Mouse (Mus musculus) spleen, embryonic (tissue): Measurements from ENCODE around the gene Mag.
"Not testable (repeated sequence)": the region's sequence is repeated elsewhere in the genome, so short reads cannot be mapped to it uniquely, and the experiment has no call there.

Experiments used
- CTCF ChIA-PET: fragments of 350-600 bp; sonication (Branson Sonifier 250); formaldehyde crosslinking; loops from one replicate; lab custom pipeline; 2022; lab: Charles Lee

Gene Mag

DNA sequence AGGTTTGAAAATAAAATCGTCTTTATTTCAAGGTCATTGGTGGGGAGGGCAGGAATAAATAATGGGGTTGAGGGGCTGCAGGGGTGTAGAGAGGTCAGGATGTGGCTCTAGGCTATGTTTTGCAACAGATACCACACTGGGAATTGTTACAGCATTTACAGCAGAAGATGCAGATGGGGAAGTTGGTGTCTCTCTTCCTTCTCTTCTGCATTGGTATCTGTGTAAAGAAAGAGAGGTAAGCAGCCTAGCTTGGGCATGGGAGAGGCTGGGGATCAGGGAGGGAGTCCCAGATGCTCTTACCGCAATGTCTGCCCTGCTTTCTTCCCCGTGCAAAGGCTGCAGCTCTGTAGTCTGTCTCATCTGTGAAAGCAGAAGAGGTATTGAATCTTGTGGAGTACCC is 27.7 kb upstream of the Mag start:
- CTCF ChIA-PET, result not testable (repeated sequence)

DNA sequence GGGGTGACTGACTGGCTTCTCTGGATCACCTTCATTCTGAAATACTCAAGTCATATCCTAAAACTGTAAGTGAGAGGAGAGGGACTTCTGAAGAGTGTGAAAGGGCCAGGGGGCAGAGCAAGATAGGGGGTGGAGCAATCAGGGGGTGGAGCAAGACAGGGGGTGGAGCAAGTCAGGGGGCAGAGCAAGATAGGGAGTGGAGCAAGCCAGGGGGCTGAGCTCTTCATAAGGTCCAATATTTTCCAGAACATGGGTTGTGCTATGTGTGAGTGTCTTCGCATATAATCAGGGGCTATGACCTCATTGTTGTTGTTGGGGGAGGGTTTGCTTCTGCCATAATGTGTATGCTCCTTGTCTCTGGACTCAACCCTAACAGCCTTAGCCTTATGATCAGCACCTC is 25.4 kb upstream of the Mag start:
- CTCF ChIA-PET, result interaction anchor here (0.7 kb wide), 1 partner anchor 167 kb away, joined by 8 read pairs; no protein-coding TSS in a partner anchor

DNA sequence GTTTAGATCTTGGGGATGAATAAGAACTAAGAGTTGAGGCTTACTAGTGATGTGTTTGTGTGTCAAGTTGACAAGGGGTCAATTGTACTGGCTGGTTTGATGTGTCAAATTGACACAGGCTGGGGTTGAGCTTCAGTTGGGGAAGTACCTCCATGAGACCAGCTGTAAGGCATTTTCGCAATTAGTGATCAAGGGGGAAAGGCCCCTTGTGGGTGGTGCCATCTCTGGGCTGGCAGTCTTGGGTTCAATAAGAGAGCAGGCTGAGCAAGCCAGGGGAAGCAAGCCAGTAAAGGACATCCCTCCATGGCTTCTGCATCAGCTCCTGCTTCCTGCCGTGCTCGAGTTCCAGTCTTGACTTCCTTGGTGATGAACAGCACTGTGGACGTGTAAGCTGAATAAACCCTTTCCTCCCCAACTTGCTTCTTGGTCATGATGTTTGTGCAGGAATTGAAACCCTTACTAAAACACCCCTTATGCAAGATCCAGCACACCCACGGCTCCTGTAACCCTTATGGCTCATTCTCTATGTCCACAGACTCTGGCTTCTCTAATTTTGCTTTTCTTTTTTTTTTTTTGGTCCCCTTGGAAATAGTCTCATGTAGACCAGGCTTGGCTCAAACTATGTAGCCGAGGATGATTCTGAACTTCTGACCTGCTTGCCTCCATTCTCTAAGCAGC is 20.9 kb upstream of the Mag start:
- CTCF ChIA-PET, result not testable (repeated sequence)

DNA sequence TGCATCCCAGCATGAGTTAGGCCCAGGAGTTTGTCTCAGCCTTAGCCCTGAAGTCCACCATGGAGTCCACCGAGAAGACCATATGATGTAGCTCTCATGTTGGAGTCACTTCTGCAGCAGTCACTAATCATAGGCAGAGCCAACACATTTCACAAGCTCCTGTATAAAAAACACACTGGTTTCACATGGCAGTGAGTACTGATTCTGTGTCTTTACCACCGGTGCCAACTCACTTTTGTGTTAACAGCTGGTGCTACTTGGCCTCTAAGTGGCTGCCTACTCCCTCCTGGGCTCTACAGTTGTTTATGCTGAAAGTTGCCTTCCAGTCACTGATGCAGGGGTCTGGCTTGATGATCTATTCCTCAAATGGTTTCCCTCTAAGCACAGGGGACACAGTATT is 9.9 kb upstream of the Mag start, which contains the start of gene Hamp2:
Gene Hamp2 (minus strand): TSS at position 101 of the 400 bp plus-strand sequence.
- CTCF ChIA-PET, result not testable (repeated sequence)

DNA sequence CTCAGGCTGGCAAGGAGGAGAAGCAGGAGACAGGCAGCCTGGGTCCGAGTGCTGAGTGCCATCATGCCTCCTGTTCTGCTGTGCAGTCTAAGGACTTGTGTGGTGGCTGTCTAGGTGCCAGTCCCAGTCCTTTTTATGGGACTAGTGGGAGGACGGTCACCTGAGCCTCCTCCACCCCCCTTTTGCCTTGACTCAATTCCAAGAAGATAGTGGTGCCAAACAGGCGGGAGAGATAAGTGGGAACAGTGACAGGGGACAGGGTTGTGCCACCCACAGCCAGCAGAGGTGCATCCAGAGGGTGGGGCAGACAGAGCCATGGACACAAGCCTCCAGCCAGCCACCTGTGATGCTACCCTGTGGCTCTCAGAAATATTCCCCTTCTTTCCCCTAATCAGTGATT is 9.4 kb upstream of the Mag start:
- CTCF ChIA-PET, result no interaction called here

DNA sequence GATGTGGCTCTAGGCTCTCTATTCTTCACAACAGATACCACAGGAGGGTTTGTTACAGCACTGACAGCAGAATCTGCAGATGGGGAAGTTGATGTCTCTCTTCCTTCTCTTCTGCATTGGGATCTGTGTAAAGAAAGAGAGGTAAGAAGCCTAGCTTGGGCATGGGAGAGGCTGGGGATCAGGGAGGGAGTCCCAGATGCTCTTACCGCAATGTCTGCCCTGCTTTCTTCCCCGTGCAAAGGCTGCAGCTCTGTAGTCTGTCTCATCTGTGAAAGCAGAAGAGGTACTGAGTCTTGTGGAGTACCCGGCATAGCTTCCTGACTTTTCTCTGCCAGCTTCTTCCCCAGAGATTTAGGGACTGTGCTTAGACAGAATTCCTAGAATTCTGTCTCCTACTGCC is 7.8 kb upstream of the Mag start:
- CTCF ChIA-PET, result not testable (repeated sequence)

DNA sequence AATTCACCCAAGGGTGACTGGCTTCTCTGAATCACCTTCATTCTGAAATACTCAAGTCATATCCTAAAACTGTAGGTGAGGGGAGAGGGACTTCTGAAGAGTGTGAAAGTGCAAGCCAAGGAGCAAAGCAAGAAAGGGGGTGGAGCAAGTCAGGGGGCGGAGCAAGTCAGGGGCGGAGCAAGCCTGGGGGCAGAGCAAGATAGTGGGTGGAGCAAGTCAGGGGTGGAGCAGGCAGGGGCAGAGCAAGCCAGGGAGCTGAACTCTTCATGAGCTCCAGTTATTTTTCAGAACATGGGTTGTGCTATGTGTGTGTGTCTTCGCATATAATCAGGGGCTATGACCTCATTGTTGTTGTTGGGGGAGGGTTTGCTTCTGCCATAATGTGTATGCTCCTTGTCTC is 5.5 kb upstream of the Mag start:
- CTCF ChIA-PET, result no interaction called here

DNA sequence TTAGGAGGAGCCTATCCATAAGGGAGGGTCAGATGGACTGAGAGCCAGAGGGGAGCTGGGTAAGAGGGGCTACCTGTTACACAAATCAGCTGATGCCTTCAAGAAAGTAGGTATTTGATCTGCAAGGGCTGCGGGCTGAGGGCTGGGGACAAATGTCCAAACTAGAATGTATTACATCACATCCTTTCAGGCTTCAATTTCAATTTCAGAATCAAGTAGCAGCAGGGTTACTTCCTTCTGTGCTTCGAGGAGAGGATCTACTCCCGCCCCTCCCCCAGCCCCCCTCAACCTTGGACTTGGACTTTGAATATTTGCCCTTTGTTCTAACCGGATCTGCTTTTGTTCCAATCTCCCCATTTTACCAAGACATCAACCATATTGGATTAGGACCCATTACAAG is 2.5 kb upstream of the Mag start:
- CTCF ChIA-PET, result no interaction called here

DNA sequence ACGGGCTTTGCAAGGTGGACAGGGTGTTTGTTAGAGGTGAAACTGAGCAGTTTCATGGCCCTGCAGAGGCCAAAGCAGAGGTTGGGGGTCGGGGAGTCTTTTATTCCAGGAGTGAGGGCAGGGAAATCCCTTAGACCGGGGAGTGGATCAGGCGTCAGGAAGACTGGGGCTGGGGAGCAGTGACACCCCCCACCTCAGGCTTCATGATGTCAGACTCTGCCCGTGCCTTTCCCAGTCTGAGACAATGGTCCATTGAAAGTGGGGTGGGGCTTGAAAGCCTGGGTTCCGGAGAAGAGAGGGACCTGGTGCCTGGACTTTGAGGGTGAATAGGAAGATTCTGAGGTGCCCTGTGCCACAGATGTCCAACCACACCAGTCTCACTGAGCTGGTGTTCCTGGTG is 2.0 kb upstream of the Mag start:
- CTCF ChIA-PET, result no interaction called here

DNA sequence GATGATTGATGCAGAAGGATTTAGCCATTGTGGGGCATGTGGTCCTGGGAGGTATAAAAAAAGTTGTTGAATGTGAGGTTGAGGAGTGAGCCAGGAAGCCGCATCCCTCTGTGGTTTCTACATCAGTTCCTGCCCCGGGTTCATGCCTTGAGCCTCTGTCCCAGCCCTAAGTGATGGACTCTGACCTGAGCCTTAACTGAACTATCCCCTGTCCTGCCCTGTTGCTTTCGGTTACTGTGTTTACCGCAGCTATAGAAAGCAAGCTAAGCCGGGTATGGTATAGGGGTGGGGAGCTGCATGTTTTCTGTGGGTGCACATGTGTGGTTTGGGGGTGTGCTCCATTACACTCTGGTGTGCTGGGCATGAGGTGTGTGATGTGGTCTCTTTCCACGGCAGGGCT is 4.9 kb downstream of the Mag start:
- CTCF ChIA-PET, result no interaction called here

DNA sequence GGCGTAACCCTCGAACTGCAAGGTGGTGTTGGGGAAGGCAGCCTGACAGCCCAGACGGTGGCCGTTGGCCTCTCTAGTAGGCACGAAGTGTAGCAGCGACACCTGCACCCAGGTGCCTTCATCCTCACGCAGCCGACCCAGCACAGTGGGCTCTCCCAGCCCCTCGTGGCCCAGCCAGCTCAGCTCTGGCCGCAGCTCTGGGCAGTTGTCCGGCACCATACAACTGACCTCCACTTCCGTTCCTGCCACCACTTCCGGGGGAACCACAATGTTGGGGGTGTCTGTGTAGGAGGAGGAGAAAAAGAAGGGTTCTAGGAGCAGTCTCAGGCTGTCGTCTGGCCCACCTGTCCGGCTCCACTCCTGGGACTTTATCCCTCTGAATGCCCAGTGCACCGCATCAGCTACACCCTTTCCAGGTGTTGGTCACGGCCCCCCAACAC is 5.7 kb downstream of the Mag start:
- CTCF ChIA-PET, result interaction anchor here (0.6 to 0.7 kb wide), 2 partner anchors 97 to 128 kb away, joined by 3 to 8 read pairs; no protein-coding TSS in a partner anchor

DNA sequence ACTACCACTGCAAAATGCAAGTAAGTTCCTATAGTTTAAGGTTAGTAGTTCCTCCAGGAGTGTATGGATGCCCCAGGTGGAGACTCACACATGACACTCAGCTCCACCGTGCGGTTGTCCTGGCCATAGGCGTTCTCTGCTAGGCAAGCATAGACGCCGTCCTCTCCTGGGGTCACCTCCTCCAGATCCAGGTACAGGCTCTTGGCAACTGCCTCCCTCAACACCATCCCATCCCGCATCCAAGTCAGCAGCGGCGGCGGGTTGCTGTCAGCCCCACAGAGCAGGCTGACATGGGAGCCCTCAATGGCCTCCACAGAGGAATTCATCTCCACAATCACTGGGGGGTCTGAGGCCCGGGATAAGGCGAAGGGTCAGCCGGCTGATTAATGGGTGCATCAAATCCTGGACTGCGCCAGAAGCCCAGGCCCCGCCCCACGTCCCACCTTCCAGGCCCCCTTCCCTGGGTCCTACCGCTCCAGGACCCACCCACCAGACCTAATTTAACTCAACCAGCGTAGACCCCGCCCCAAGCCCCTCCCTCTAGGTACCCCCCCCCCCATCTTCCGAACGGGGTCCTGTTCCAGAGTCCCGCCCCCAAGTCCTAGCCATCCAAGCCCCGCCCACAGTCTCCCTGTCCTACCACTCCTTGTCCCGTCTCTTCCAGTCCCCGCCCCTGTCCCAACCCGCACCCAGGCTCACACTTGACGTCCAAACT is 6.2 kb downstream of the Mag start:
- CTCF ChIA-PET, result interaction anchor here (0.6 to 0.7 kb wide), 2 partner anchors 96 to 129 kb away, joined by 3 to 8 read pairs; no protein-coding TSS in a partner anchor

DNA sequence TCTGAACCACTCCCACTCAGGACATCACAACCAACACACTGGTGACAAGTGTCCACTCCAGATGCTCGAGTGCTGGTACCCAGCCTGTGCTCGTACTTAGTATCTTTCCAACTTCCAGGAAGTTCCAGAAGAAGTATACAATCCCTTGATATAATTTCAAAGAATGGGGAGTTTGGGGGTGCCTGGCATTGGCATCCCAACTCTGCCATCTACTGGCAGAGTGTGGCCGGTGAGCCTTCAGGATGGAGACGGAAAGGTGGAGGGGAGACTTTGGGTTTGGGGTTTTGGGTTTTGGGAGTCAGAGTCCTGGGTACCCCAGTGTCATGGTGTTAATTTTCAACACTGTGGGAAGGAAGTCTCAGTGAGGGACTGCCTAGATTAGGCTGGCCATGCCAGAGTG is 10.6 kb downstream of the Mag start:
- CTCF ChIA-PET, result interaction anchor here (0.6 to 1.9 kb wide), 3 partner anchors 11 to 134 kb away, joined by 3 to 7 read pairs (median 3); no protein-coding TSS in a partner anchor

DNA sequence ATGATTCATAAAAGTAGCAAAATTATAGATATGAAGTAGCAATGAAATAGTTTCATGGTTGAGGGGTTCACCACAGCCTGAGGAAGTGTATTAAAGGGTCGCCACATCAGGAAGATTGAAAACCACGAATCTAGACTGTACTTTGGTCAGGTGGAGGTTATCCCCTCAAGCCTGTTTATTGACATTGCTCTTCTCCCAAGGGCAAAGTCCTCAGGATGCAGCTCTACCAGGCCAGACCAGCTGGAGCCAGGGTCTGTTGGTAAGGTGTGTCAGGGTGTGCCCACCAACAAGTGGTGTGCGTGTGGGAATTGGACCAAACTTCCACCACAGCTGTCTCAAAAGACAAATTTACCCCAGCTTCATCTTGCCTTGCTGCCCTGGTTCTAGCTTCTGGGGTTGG is 19.5 kb downstream of the Mag start:
- CTCF ChIA-PET, result no interaction called here

DNA sequence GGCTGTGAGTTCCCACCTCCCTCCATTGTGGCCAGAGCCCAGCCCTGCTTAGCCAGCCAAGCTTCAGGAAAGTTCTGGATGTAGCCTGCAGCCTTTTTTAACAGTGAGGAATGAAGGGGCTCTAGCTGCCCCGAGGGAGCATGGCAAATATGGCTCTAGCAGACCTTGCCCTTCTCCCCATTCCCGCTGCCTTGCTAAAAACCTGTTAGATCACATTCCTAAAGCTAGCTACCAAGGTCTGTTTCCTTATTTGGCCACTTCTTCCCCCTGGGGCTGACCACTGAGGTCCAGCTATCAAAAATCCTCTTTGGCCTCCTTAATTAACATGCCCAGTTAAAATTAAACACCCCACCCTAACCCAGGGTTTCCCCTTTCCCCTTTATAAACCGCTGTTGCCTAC is 22.2 kb downstream of the Mag start:
- CTCF ChIA-PET, result interaction anchor here (0.7 to 1.4 kb wide), 2 partner anchors 10 to 11 kb away, joined by 3 to 7 read pairs; no protein-coding TSS in a partner anchor

DNA sequence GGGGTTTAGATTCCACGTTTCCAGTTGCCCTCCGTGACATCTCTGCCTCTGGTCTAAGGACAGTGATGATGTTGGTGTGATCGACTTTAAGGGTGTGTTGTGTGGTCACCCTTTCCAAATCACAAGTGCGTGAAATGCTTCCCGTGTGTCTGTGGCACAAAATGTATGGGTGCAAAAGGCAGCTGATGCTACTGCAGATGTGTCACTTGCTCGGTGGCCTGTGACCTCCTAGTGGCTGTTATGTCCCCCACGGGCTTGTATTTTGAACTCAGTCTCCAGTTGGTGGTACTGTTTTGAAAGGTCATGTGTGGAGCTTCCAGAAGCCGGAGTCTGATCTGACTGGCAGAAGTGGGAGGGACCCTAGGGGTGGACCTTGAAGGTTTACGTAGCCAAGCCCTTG is 22.9 kb downstream of the Mag start:
- CTCF ChIA-PET, result no interaction called here

DNA sequence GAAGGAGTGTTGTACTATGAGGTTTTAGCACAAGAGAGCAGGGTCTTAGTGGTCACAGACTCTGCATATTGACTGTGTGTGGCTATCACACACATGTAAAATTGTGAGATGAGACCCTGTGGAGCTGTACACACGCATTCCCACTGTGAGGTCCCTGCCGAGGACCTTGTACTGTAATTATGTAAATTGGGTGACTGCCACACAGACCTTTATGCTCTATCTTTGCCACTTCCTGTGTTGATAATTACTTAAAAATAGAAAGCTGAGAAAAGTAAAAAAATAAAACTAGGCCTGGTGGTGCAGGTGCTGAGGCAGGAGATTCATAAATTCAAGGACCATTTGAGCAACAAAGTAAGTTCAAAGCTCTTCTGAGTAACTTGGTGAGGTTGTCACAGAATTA is 24.0 kb downstream of the Mag start:
- CTCF ChIA-PET, result no interaction called here

DNA sequence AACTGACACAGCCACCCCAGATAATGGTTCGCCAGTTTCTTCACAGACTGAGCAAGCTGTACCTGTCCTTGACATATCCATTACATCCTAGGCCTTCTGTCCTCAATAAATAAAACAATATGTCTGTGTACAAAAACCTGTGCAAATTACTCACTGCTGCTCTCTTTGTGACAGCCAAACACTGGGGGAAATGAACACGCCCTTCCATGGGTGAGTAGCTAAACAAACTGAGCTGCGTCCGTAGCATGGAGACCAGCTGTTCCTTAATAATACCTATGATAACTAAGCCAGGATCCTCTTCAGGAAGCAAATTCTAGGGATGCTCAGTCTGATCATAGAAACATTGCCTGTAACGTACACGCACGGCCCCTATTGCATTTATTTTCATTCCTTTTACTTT is 25.9 kb downstream of the Mag start:
- CTCF ChIA-PET, result interaction anchor here (0.8 kb wide), 1 partner anchor 12 kb away, joined by 4 read pairs; no protein-coding TSS in a partner anchor

DNA sequence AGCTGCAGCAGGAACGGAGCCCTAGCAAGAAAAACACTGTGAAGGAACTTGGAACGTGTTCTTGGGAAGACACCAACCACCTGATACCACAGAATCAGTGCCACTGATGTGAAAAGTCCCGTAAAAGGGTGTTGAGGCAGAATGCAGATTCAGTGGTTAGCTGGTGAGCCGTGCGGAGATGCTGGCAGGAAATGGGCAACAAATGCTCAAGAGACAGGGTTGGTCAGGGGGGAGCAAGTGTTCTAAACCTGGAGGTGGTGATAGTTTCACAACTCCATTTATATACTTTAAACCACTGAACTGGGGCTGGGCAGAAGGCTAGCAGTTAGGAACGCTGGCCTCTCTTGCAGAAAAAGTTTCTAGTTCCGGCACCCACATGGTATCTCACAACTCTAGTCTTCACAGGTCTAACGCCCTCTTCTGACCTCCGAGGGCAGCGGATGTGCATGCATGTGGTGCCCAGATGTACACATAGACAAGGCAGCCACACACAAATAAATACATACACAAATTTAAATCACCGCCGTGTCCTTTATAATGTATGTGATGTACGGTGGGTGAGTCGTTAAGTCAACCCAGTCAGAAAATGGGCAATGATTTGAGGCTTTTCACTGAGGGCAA is 27.0 kb downstream of the Mag start:
- CTCF ChIA-PET, result interaction anchor here (0.6 to 0.9 kb wide), 3 partner anchors 67 to 208 kb away, joined by 4 to 6 read pairs (median 6); no protein-coding TSS in a partner anchor

DNA sequence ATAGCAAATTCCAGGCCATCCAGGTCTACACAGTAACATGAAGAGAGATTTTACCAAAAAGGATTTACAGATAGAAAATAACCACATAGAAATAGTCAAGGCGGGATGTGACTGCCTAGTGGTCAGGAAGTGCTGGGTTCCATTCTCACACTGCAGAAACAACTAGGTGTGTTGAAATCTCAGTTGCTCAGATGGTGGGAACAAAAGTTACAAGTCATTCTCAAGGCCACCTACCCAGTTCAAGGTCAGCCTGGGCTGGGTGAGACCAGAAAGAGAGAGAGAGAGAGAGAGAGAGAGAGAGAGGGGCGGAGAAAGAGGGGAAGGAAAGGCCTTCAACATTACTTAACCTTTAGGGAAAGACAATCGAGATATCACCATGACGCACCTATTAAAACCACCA is 27.8 kb downstream of the Mag start:
- CTCF ChIA-PET, result interaction anchor here (0.7 to 0.9 kb wide), 3 partner anchors 15 to 82 kb away, joined by 4 to 6 read pairs (median 5); no protein-coding TSS in a partner anchor

DNA sequence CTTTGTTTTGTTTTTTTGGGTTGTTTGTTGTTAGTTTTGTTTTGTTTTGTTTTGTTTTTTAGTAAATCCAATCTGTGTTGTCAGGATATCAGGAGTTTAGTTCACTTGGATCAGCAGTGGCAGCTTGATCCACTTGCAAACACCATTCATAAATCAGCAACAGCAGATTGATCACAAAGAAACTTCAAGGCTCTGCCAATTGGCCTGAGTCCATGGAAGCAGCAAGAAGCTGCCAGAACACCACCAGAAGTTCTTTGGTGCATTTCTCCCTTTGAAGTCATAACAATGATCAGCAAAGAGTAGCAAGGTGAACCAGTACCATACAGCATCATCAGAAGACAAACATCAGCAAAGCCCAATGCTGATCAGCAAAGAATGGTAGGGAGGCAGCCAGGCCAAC is 30.6 kb downstream of the Mag start:
- CTCF ChIA-PET, result interaction anchor here (0.6 to 0.7 kb wide), 2 partner anchors 21 to 113 kb away, joined by 3 to 12 read pairs; no protein-coding TSS in a partner anchor

DNA sequence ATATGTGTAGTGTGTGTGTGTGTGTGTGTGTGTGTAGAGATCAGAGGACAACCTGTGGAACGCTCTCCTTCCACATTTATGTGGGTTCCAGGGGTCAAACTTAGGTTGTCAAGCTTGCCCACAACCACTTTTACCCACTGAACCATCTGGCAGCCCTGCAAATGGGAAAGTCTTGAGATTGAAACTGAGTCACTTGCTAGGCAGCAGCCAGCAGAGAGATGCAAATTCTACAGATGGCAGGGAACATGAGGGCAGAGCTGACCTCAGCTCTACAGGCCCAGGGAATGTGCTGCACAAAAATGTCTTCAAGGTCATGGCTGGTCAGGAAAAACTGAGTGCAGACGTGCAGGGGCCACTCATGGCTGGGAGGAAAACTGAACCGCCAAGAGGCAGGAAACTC is 33.3 kb downstream of the Mag start:
- CTCF ChIA-PET, result interaction anchor here (0.9 to 1.0 kb wide), 2 partner anchors 8 to 22 kb away, joined by 3 read pairs; no protein-coding TSS in a partner anchor
